Mouse (Mus musculus) CH12.LX (cell line): Measurements from ENCODE around the gene Xpr1. TPM values are rescaled to one million over a fixed set of nuclear protein-coding genes. Genes with fewer than 3 reads are reported as not detected.

ENCODE experiments used
- DNase-seq: peaks from one replicate; pipeline ENCODE4 v3.0.0-alpha.2; 2013; ENCODE audit errors: extremely low read depth
- H3K27ac ChIP-seq: 2 replicates; pipeline ENCODE4 v1.5.1; 2012; ENCODE audit warnings: low read depth, mild to moderate bottlenecking, control low read depth, moderate library complexity; ENCODE audit not compliant: insufficient read depth
- H3K27me3 ChIP-seq: replicated peaks from 2 replicates; pipeline ENCODE3; 2012; ENCODE audit warnings: inconsistent platforms
- H3K36me3 ChIP-seq, 2 experiments: replicated peaks in 1 of 2; 2 replicates each; pipeline versions ENCODE3 to v1.6.1; 2012; ENCODE audit warnings: inconsistent platforms in 1 of 2, low read length in 1 of 2, mild to moderate bottlenecking in 1 of 2, mixed read lengths in 1 of 2, moderate library complexity in 1 of 2; ENCODE audit not compliant: control insufficient read depth in 1 of 2, insufficient read depth in 1 of 2
- H3K4me1 ChIP-seq, 2 experiments: 2 replicates each; pipeline ENCODE4 v1.6.1; 2012; ENCODE audit warnings: inconsistent platforms in 1 of 2, moderate library complexity in 1 of 2; ENCODE audit not compliant: insufficient read depth in 2 of 2, control insufficient read depth in 1 of 2
- H3K4me2 ChIP-seq: 2 replicates; pipeline ENCODE4 v1.6.1; 2012; ENCODE audit warnings: low read depth, mild to moderate bottlenecking, control low read depth; ENCODE audit not compliant: poor library complexity, insufficient read depth, severe bottlenecking
- H3K4me3 ChIP-seq, 3 experiments: fragments of 150-350 bp in 1 of 3; sonication (generic) in 1 of 3; replicated peaks in 1 of 3; 2 replicates each; pipeline versions ENCODE3 to v1.5.1; 2011 to 2012; ENCODE audit warnings: low read depth in 2 of 3, low read length in 2 of 3, mild to moderate bottlenecking in 2 of 3, moderate library complexity in 2 of 3, control low read depth in 1 of 3, improper control_type of control experiment in 1 of 3, inconsistent platforms in 1 of 3, mixed read lengths in 1 of 3; ENCODE audit not compliant: poor library complexity in 1 of 3
- H3K79me2 ChIP-seq: replicated peaks from 2 replicates; pipeline ENCODE4 v1.6.1; 2012; ENCODE audit warnings: mild to moderate bottlenecking, moderate library complexity; ENCODE audit not compliant: control insufficient read depth, poor library complexity, insufficient read depth, severe bottlenecking; ENCODE audit errors: extremely low read depth
- H3K9ac ChIP-seq: 2 replicates; pipeline ENCODE4 v1.6.1; 2012; ENCODE audit warnings: low read depth, mild to moderate bottlenecking, control low read depth, moderate library complexity; ENCODE audit not compliant: insufficient read depth
- H3K9me3 ChIP-seq: replicated peaks from 2 replicates; pipeline ENCODE3; 2012; ENCODE audit warnings: low read length, inconsistent platforms, mixed read lengths
- CHD1 ChIP-seq: IDR thresholded peaks from 2 replicates; pipeline ENCODE4 v1.6.1; 2012; ENCODE audit warnings: low read depth, low read length, improper control_type of control experiment, inconsistent platforms
- CHD2 ChIP-seq: IDR thresholded peaks from 2 replicates; pipeline ENCODE4 v1.6.1; 2011; ENCODE audit warnings: low read length, improper control_type of control experiment
- CTCF ChIP-seq, 2 experiments: IDR thresholded peaks in 1 of 2; conservative IDR thresholded peaks in 1 of 2; 2 replicates each; pipeline ENCODE4 v1.5.1; 2011 to 2012; ENCODE audit warnings: low read depth in 2 of 2, low read length in 2 of 2, improper control_type of control experiment in 1 of 2, inconsistent platforms in 1 of 2, mild to moderate bottlenecking in 1 of 2, moderate library complexity in 1 of 2
- EP300 ChIP-seq: IDR thresholded peaks from 2 replicates; pipeline ENCODE4 v1.6.1; 2011; ENCODE audit warnings: low read length, improper control_type of control experiment
- JUND ChIP-seq: conservative IDR thresholded peaks from 2 replicates; pipeline ENCODE4 v1.6.1; 2011; ENCODE audit warnings: low read depth, low read length, improper control_type of control experiment
- KAT2A ChIP-seq: IDR thresholded peaks from 2 replicates; pipeline ENCODE4 v1.6.1; 2012; ENCODE audit warnings: low read length, improper control_type of control experiment, inconsistent platforms; ENCODE audit not compliant: insufficient replicate concordance
- MAZ ChIP-seq: IDR thresholded peaks from 2 replicates; pipeline ENCODE4 v1.6.1; 2012; ENCODE audit warnings: low read depth, mild to moderate bottlenecking, inconsistent platforms, low read length, improper control_type of control experiment, moderate library complexity
- MEF2A ChIP-seq: IDR thresholded peaks from 2 replicates; pipeline ENCODE4 v1.6.1; 2014; ENCODE audit warnings: low read depth, mild to moderate bottlenecking, inconsistent platforms, low read length, improper control_type of control experiment, borderline replicate concordance
- MXI1 ChIP-seq: IDR thresholded peaks from 2 replicates; pipeline ENCODE4 v1.6.1; 2011; ENCODE audit warnings: mild to moderate bottlenecking, low read depth, low read length, improper control_type of control experiment
- MYC ChIP-seq: IDR thresholded peaks from 2 replicates; pipeline ENCODE4 v1.6.1; 2011; ENCODE audit warnings: low read depth, mild to moderate bottlenecking, improper control_type of control experiment, low read length
- NELFE ChIP-seq: IDR thresholded peaks from 2 replicates; pipeline ENCODE4 v1.6.1; 2011; ENCODE audit warnings: low read depth, low read length, improper control_type of control experiment
- NRF1 ChIP-seq: IDR thresholded peaks from 2 replicates; pipeline ENCODE4 v1.6.1; 2014; ENCODE audit warnings: low read depth, mild to moderate bottlenecking, inconsistent platforms, low read length, improper control_type of control experiment, moderate library complexity
- PAX5 ChIP-seq: IDR thresholded peaks from 2 replicates; pipeline ENCODE4 v1.6.1; 2012; ENCODE audit warnings: low read length, inconsistent platforms, mixed read lengths
- RCOR1 ChIP-seq: conservative IDR thresholded peaks from 2 replicates; pipeline ENCODE4 v1.6.1; 2012; ENCODE audit warnings: low read depth, mild to moderate bottlenecking, inconsistent platforms, low read length, improper control_type of control experiment
- SIN3A ChIP-seq: IDR thresholded peaks from 2 replicates; pipeline ENCODE4 v1.6.1; 2012; ENCODE audit warnings: low read length, improper control_type of control experiment, inconsistent platforms
- TBP ChIP-seq: conservative IDR thresholded peaks from 2 replicates; pipeline ENCODE4 v1.6.1; 2011; ENCODE audit warnings: low read depth, low read length, improper control_type of control experiment
- ZKSCAN1 ChIP-seq: IDR thresholded peaks from 2 replicates; pipeline ENCODE4 v1.6.1; 2012; ENCODE audit warnings: low read depth, inconsistent platforms, low read length, improper control_type of control experiment, borderline replicate concordance
- ZNF384 ChIP-seq: IDR thresholded peaks from 2 replicates; pipeline ENCODE4 v1.6.1; 2012; ENCODE audit warnings: low read depth, low read length, improper control_type of control experiment, inconsistent platforms
- dilution Hi-C: fragments of 300-500 bp; cut with MboI; formaldehyde crosslinking; loops from 2 replicates; pipeline ENCODE4 v1.14.3; 2020; ENCODE audit warnings: low sequenced_read_pairs; ENCODE audit not compliant: extremely low pct_unique_long_range_greater_than_20kb, extremely low pct_ligation_motif_present
- in situ Hi-C: fragments of 300-500 bp; cut with MboI; formaldehyde crosslinking; loops from 3 replicates; pipeline ENCODE4 v1.14.3; 2019; ENCODE audit warnings: low sequenced_read_pairs, low pct_ligation_motif_present, low pct_unique_long_range_greater_than_20kb, mixed read lengths
- polyA plus RNA-seq: library from polyadenylated mRNA; unstranded; fragments of >175 nt; gene quantifications from 2 replicates; pipeline ENCODE4 v1.2.1, GENCODE M21; 2012; ENCODE audit warnings: low read depth; ENCODE audit not compliant: insufficient read length
- total RNA-seq, 2 experiments: library from RNA; depleted of rRNA; stranded (reverse); fragments of 300-350 nt in 1 of 2; fragments of >200 nt in 1 of 2; gene quantifications; 2 replicates each; pipeline ENCODE4 v1.2.3; 2012 to 2014

The Xpr1 gene
- total and polyA plus RNA-seq, 3 experiments: 7.7 to 13.1 (median 9.6) TPM

GRCm38 (mm10) chr1:155280306-155280705 is 136.9 kb downstream of the Xpr1 start:
- H3K4me1 ChIP-seq: peaks cover 0 to 34% of the 10 kb centered on the region in 2 experiments; a peak in 1 of 4 replicates
- dilution Hi-C loops: no loop called here

DNA sequence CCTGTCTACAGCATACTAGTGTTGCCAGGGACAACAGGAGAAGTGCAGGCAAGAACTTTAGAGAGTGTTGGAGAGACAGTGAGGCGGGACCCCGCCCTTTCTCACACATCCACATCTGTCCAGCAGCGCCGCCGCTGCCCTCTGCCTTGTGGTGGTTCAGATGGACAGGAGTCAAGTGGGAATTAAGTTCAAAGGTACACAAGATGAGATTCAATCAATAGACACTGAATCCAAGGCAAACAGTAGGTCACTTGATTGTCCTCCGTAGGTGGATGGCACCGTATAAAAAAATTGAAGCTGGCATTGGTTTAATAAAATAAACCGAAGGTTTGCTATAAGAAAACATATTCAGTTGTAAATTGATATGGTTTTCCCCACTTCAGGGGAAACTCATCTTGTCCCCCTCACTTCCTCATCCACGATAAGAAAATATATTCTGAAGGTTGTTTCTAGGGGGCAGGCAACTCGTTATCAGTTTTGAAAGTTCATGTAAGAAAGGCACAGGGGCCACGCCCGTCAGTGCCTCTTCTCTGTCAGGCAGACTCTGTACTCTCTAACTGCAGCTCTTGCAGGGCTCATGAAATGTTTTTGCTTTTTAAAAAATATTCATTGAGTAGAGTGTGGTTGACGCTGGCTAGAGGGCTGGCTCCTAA is 140.7 kb downstream of the Xpr1 start:
- H3K9ac ChIP-seq: no peak overlapping the region
- no peaks in the 10 kb centered on the region for H3K79me2 ChIP-seq
- no peak overlapping the region for H3K4me3 ChIP-seq
- H3K9me3 ChIP-seq: no peaks in the 10 kb centered on the region
- dilution Hi-C loops (no loop called here), in situ Hi-C loops (no loop called here)
- no peak overlapping the region for H3K27ac ChIP-seq
- DNase-seq: no peak
- peaks cover 2 to 29% of the 10 kb centered on the region in 2 experiments; a peak in 1 of 4 replicates for H3K4me1 ChIP-seq
- H3K4me2 ChIP-seq: no peak overlapping the region
- TF ChIP-seq NELFE (no peak), JUND (no peak), RCOR1 (no peak), CTCF (conservative IDR thresholded peaks at IDR 0.05 in 1 of 2, IDR thresholded peaks at IDR 0.05 in 1 of 2; ENCODE audit: low read depth in 2 of 2, low read length in 2 of 2) (no peak), NRF1 (no peak), MEF2A (no peak), TBP (no peak), MXI1 (no peak), ZKSCAN1 (no peak), PAX5 (no peak)
- no peaks in the 10 kb centered on the region for H3K27me3 ChIP-seq
- peaks cover 3 to 26% of the 10 kb centered on the region in 2 experiments for H3K36me3 ChIP-seq

More at GRCm38 (mm10) chr1:155280306-155280705, 136.9 kb downstream of the Xpr1 start:
- Histone ChIP-seq H3K4me2 (no peak overlapping the region), H3K79me2 (no peaks in the 10 kb centered on the region), H3K27ac (no peak overlapping the region), H3K9ac (no peak overlapping the region), H3K36me3 (peaks cover 10 to 53% of the 10 kb centered on the region in 2 experiments), H3K27me3 (no peaks in the 10 kb centered on the region), H3K9me3 (no peaks in the 10 kb centered on the region), H3K4me3 (no peak overlapping the region)
- TF ChIP-seq CHD1: no peak
- no peak for DNase-seq
- in situ Hi-C loops: loop anchor here (5.0 kb wide), 1 partner anchor 248 kb away; no protein-coding TSS in a partner anchor

DNA sequence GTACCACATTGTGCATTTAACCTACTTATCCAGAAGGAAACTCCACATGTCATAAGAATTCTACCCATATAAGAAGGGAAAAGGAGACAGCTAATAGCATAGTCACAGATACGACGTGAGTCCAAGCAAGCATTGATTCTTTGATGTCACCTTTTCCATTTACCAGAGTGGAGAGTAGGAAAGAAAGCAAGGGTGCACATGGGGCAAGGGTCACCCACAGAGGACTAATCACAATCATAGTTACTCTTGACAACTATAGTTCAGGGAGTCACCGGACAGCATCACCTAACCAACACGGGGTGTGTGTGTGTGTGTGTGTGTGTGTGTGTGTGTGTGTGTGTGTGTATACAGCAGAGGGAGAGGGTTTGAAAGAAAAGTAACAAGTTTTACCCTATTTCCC is 141.4 kb downstream of the Xpr1 start:
- Histone ChIP-seq H3K4me2 (no peak overlapping the region), H3K4me1 (peaks cover 2 to 23% of the 10 kb centered on the region in 2 experiments; a peak in 1 of 4 replicates), H3K9ac (no peak overlapping the region), H3K9me3 (no peaks in the 10 kb centered on the region), H3K27me3 (no peaks in the 10 kb centered on the region), H3K36me3 (peaks cover under 1 to 20% of the 10 kb centered on the region in 2 experiments)
- dilution Hi-C loops: no loop called here
- TF ChIP-seq SIN3A: no peak
- no peak for TF ChIP-seq MYC
- TF ChIP-seq CHD2: no peak
- no peak for TF ChIP-seq KAT2A
- no peak for TF ChIP-seq EP300
- no peak for TF ChIP-seq MAZ
- no peak for TF ChIP-seq ZNF384
- TF ChIP-seq, all 38 proteins: peak for 0
- in situ Hi-C loops: no loop called here
- DNase-seq: no peak
- Histone ChIP-seq H3K27ac (no peak overlapping the region), H3K4me3 (no peak overlapping the region), H3K79me2 (no peaks in the 10 kb centered on the region)
